ENCODE assay signal across 11 mouse cellular contexts in the genomic region with DNA sequence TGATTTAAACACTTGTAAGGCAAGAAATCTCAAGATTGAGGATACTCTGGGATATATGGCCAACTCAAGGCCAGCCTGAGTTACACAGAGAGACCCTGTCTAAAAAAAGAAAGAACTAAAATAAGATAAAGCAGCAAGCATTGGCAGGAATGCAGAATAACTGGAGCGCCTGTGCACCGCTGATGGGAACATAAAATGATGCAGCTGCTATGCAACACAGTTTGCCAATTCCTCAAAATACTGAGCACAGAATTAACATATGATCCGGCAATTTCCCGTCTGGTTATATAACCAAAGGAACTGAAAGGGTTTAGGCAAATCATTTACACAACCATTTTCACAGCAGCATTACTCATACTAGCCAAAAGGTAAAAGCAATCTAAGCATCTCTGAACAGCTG. TPM values are rescaled to one million over a fixed set of nuclear protein-coding genes. Genes with fewer than 3 reads are reported as not detected.
DNase-seq lines count a peak whose midpoint lies in the region; ATAC-seq lines count a peak whose summit lies in the region.
"Had no signal": no experiment of that assay in that cellular context is flagged by ENCODE, and none has a peak within 500 bp of the region (broad histone marks: within the 10 kb centered on the region; RNA-seq: fewer than 3 reads in every experiment).

No protein-coding gene starts in this region.

- H3K4me2 ChIP-seq in heart, embryonic 12.5 days: no peak overlapping the region
- H3K4me2 ChIP-seq in intestine, embryonic 15.5 days (replicated peaks): no peak overlapping the region
- H3K4me2 ChIP-seq: embryonic facial prominence, embryonic 12.5 days had no signal

- 59% methylated on average over 4 of the region's 4 CpGs for WGBS in heart, embryonic 12.5 days
- WGBS in intestine, embryonic 15.5 days: 78% methylated on average over 4 of the region's 4 CpGs

- H3K9me3 ChIP-seq in heart, embryonic 12.5 days (replicated peaks): no peaks in the 10 kb centered on the region
- H3K9me3 ChIP-seq in intestine, embryonic 15.5 days: no peaks in the 10 kb centered on the region
- H3K9me3 ChIP-seq: embryonic facial prominence, embryonic 12.5 days had no signal

- H3K9ac ChIP-seq in heart, embryonic 12.5 days: no peak overlapping the region
- H3K9ac ChIP-seq in intestine, embryonic 15.5 days: no peak overlapping the region
- H3K9ac ChIP-seq: embryonic facial prominence, embryonic 12.5 days; liver, embryonic 14.5 days had no signal

- H3K36me3 ChIP-seq in heart, embryonic 12.5 days: no peaks in the 10 kb centered on the region
- no peaks in the 10 kb centered on the region; the same call in 1 of the 2 replicates for H3K36me3 ChIP-seq in intestine, embryonic 15.5 days
- H3K36me3 ChIP-seq: embryonic facial prominence, embryonic 12.5 days had no signal

- DNase-seq in heart, adult 11 months: peak; percentile 95
- DNase-seq in testis, postnatal 14 days (ENCODE audit: low spot score): peak; percentile 15
- DNase-seq in testis, postnatal 10 days (ENCODE audit: low spot score): no peak
- peak; percentile 72 to 74 for DNase-seq in layer of hippocampus, adult 8-10 months (ENCODE audit: low spot score in 2 of 2)
- DNase-seq in thymus, postnatal 36 days: no peak
- no peak for DNase-seq in urinary bladder, postnatal 10 days (ENCODE audit: low spot score)
- DNase-seq: adrenal gland, postnatal 25 days had no signal

- H3K27ac ChIP-seq in heart, embryonic 12.5 days (ENCODE audit: poor library complexity, severe bottlenecking): no peak overlapping the region
- H3K27ac ChIP-seq in intestine, embryonic 15.5 days: no peak overlapping the region
- H3K27ac ChIP-seq: embryonic facial prominence, embryonic 12.5 days; liver, embryonic 14.5 days had no signal

- H3K4me3 ChIP-seq in heart, embryonic 12.5 days: no peak overlapping the region
- no peak overlapping the region for H3K4me3 ChIP-seq in intestine, embryonic 15.5 days (replicated peaks)
- H3K4me3 ChIP-seq: embryonic facial prominence, embryonic 12.5 days had no signal

- H3K4me1 ChIP-seq in heart, embryonic 12.5 days (replicated peaks): peaks cover 18% of the 10 kb centered on the region
- H3K4me1 ChIP-seq in intestine, embryonic 15.5 days (replicated peaks): no peaks in the 10 kb centered on the region
- H3K4me1 ChIP-seq: embryonic facial prominence, embryonic 12.5 days had no signal

- no peak for ATAC-seq in heart, embryonic 12.5 days (ENCODE audit: insufficient number of reproducible peaks, low FRiP score)
- ATAC-seq in intestine, embryonic 15.5 days: no peak

- no peaks in the 10 kb centered on the region for H3K27me3 ChIP-seq in heart, embryonic 12.5 days (replicated peaks)
- H3K27me3 ChIP-seq in intestine, embryonic 15.5 days (replicated peaks): no peaks in the 10 kb centered on the region
- H3K27me3 ChIP-seq: embryonic facial prominence, embryonic 12.5 days had no signal

RNA-seq across cellular contexts. Expression of a gene that starts 30.0 kb away (rescaled TPM):
- polyA plus RNA-seq in heart, embryonic 12.5 days (2016; fragmentation: Nextera tagmentation; extraction: Ambion mirVana): 33.5 and 36.2 TPM in 2 replicates
- 100 to 1,000 TPM; 392 to 484 (median 448) TPM for total RNA-seq in layer of hippocampus, adult 8-10 months (2022)
- 13.7 and 14.8 TPM in 2 replicates for polyA plus RNA-seq in intestine, embryonic 15.5 days (2015; fragmentation: Nextera tagmentation; extraction: Ambion mirVana)

Comparison
In these comparisons a context has a peak if more than half of its experiments do, and no peak if none do; other contexts are left out.
1. DNase-seq: peak in heart, adult 11 months (single experiment), testis, postnatal 14 days (single experiment) and layer of hippocampus, adult 8-10 months (2 of 2); none in testis, postnatal 10 days (single experiment), thymus, postnatal 36 days (0 of 2) and urinary bladder, postnatal 10 days (single experiment).